Mouse (Mus musculus): Measurements from ENCODE around the gene Cebpb. TPM values are rescaled to one million over a fixed set of nuclear protein-coding genes. Genes with fewer than 3 reads are reported as not detected.

Gene Cebpb
- polyA plus RNA-seq, 1 experiment from 2014 or later: 14.0 TPM

DNA sequence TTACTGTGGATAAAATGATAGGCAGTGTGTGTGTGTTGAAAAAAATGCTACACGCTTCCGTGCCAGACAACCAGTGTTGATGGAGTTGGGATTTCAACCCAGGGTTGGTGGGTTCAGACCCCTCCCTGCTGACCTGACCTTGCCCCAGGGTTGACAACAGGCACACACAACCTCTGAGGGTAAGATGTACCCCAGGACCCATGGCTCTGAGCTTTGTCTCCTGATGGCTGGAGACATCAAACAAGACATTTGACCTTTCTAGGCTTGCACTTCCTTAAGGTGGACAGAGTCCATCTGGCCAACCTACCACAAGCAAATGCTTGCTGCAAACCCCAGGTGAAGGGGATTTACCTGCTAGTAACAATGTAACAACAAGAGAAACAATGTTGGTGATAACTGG lies 4.8 kb downstream of the Cebpb start:
- no peak overlapping the region for H3K4me2 ChIP-seq
- peaks cover 4% of the 10 kb centered on the region; the same call in 1 of the 2 replicates for H3K36me3 ChIP-seq (replicated peaks)
- H3K4me1 ChIP-seq (replicated peaks): peaks cover 46% of the 10 kb centered on the region
- H3K27ac ChIP-seq (replicated peaks): no peak overlapping the region
- no peak for ATAC-seq (ENCODE audit: insufficient read depth)
- no peaks in the 10 kb centered on the region for H3K9me3 ChIP-seq (replicated peaks)
- no peak overlapping the region for H3K9ac ChIP-seq
- H3K4me3 ChIP-seq (replicated peaks): no peak overlapping the region
- WGBS (ENCODE audit: insufficient replicate concordance): 74% methylated on average over 2 of the region's 2 CpGs
- peaks cover 34% of the 10 kb centered on the region for H3K27me3 ChIP-seq

GRCm38 (mm10) chr2:167694244-167694643 lies 5.5 kb downstream of the Cebpb start:
- Histone ChIP-seq H3K4me1 (replicated peaks) (peaks cover 46% of the 10 kb centered on the region), H3K4me2 (no peak overlapping the region), H3K27me3 (peaks cover 27% of the 10 kb centered on the region), H3K27ac (replicated peaks) (no peak overlapping the region), H3K36me3 (replicated peaks) (peaks cover 4% of the 10 kb centered on the region; the same call in 1 of the 2 replicates), H3K9me3 (replicated peaks) (no peaks in the 10 kb centered on the region), H3K4me3 (replicated peaks) (no peak overlapping the region), H3K9ac (no peak overlapping the region)
- WGBS (ENCODE audit: insufficient replicate concordance): 73% methylated on average over 1 of the region's 1 CpGs
- no peak for ATAC-seq (ENCODE audit: insufficient read depth)

GRCm38 (mm10) chr2:167694963-167695362 lies 6.2 kb downstream of the Cebpb start:
- H3K4me3 ChIP-seq (replicated peaks): no peak overlapping the region
- H3K9ac ChIP-seq: no peak overlapping the region
- no peak overlapping the region for H3K4me2 ChIP-seq
- H3K27me3 ChIP-seq: peaks cover 20% of the 10 kb centered on the region
- H3K4me1 ChIP-seq (replicated peaks): peaks cover 38% of the 10 kb centered on the region
- WGBS (ENCODE audit: insufficient replicate concordance): 76% methylated on average over 7 of the region's 7 CpGs
- H3K36me3 ChIP-seq (replicated peaks): peaks cover 4% of the 10 kb centered on the region; the same call in 1 of the 2 replicates
- ATAC-seq (ENCODE audit: insufficient read depth): no peak
- no peaks in the 10 kb centered on the region for H3K9me3 ChIP-seq (replicated peaks)
- no peak overlapping the region for H3K27ac ChIP-seq (replicated peaks)

DNA sequence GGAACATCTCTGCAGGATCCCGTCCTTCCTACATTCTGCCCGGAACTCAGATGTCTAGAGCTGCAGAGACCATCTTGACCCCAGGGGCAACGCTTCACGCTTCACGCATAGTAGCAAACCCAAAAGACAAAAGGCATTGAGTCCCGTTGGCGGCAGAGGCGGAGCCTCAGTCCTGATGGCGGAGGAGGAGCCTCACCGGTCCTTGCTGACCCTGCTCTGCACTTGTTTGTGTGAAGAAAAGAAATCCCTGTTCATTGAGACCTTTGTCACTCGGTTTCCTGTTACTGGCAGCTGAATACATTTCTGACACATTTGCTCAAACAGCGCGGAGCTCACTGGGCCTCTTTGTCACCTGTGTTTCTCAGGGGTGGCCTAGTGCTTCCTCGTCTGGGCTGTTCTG lies 6.8 kb downstream of the Cebpb start:
- Histone ChIP-seq H3K36me3 (replicated peaks) (peaks cover 4% of the 10 kb centered on the region; the same call in 1 of the 2 replicates), H3K27me3 (peaks cover 16% of the 10 kb centered on the region), H3K27ac (replicated peaks) (no peak overlapping the region), H3K9ac (no peak overlapping the region), H3K4me2 (no peak overlapping the region), H3K4me1 (replicated peaks) (peaks cover 36% of the 10 kb centered on the region), H3K4me3 (replicated peaks) (no peak overlapping the region), H3K9me3 (replicated peaks) (no peaks in the 10 kb centered on the region)
- WGBS (ENCODE audit: insufficient replicate concordance): 86% methylated on average over 14 of the region's 14 CpGs
- no peak for ATAC-seq (ENCODE audit: insufficient read depth)

- Histone ChIP-seq H3K27ac (replicated peaks) (no peak overlapping the region), H3K9ac (no peak overlapping the region), H3K4me3 (replicated peaks) (no peak overlapping the region), H3K27me3 (peaks cover 9% of the 10 kb centered on the region), H3K4me2 (no peak overlapping the region), H3K36me3 (replicated peaks) (peaks cover 4% of the 10 kb centered on the region; the same call in 1 of the 2 replicates), H3K9me3 (replicated peaks) (no peaks in the 10 kb centered on the region), H3K4me1 (replicated peaks) (peaks cover 31% of the 10 kb centered on the region)
- ATAC-seq (ENCODE audit: insufficient read depth): no peak
- WGBS (ENCODE audit: insufficient replicate concordance): 73% methylated on average over 7 of the region's 7 CpGs
These were observed 7.4 kb downstream of the Cebpb start for GRCm38 (mm10) chr2:167696143-167696542.

GRCm38 (mm10) chr2:167697902-167698301 lies 9.2 kb downstream of the Cebpb start:
- peak overlapping the region; percentile 48 for H3K4me2 ChIP-seq
- no peaks in the 10 kb centered on the region for H3K9me3 ChIP-seq (replicated peaks)
- H3K27ac ChIP-seq (replicated peaks): peak overlapping the region; percentile 67
- H3K4me3 ChIP-seq (replicated peaks): peak overlapping the region; percentile 15
- peak overlapping the region; percentile 21; the same call in 1 of the 2 replicates for H3K9ac ChIP-seq
- H3K36me3 ChIP-seq (replicated peaks): peaks cover 4% of the 10 kb centered on the region; the same call in 1 of the 2 replicates
- H3K4me1 ChIP-seq (replicated peaks): peaks cover 30% of the 10 kb centered on the region
- peak; percentile 63 for ATAC-seq (ENCODE audit: insufficient read depth)
- H3K27me3 ChIP-seq: no peaks in the 10 kb centered on the region
- 8% methylated on average over 5 of the region's 5 CpGs for WGBS (ENCODE audit: insufficient replicate concordance)

GRCm38 (mm10) chr2:167700018-167700417 lies 11.3 kb downstream of the Cebpb start:
- H3K27me3 ChIP-seq: no peaks in the 10 kb centered on the region
- no peaks in the 10 kb centered on the region for H3K36me3 ChIP-seq (replicated peaks)
- H3K4me2 ChIP-seq: no peak overlapping the region
- no peak overlapping the region for H3K9ac ChIP-seq
- no peaks in the 10 kb centered on the region for H3K9me3 ChIP-seq (replicated peaks)
- no peak overlapping the region for H3K4me3 ChIP-seq (replicated peaks)
- H3K27ac ChIP-seq (replicated peaks): no peak overlapping the region
- WGBS (ENCODE audit: insufficient replicate concordance): 56% methylated on average over 5 of the region's 5 CpGs
- peaks cover 30% of the 10 kb centered on the region for H3K4me1 ChIP-seq (replicated peaks)
- no peak for ATAC-seq (ENCODE audit: insufficient read depth)

GRCm38 (mm10) chr2:167701472-167701871 lies 12.8 kb downstream of the Cebpb start:
- H3K27me3 ChIP-seq: no peaks in the 10 kb centered on the region
- ATAC-seq (ENCODE audit: insufficient read depth): no peak
- WGBS (ENCODE audit: insufficient replicate concordance): 42% methylated on average over 5 of the region's 5 CpGs
- no peak overlapping the region for H3K4me3 ChIP-seq (replicated peaks)
- H3K9ac ChIP-seq: no peak overlapping the region
- peak overlapping the region; percentile 61 for H3K27ac ChIP-seq (replicated peaks)
- H3K36me3 ChIP-seq (replicated peaks): no peaks in the 10 kb centered on the region
- H3K4me2 ChIP-seq: 0 out of 2 replicates have a peak overlapping the region, but pooled peaks have one; percentile 27
- H3K9me3 ChIP-seq (replicated peaks): no peaks in the 10 kb centered on the region
- H3K4me1 ChIP-seq (replicated peaks): peaks cover 30% of the 10 kb centered on the region

GRCm38 (mm10) chr2:167702126-167702525 lies 13.4 kb downstream of the Cebpb start:
- Histone ChIP-seq H3K9ac (no peak overlapping the region), H3K4me2 (peak overlapping the region; percentile 27; the same call in 1 of the 2 replicates), H3K27ac (replicated peaks) (peak overlapping the region; percentile 61), H3K4me3 (replicated peaks) (no peak overlapping the region), H3K27me3 (no peaks in the 10 kb centered on the region), H3K36me3 (replicated peaks) (no peaks in the 10 kb centered on the region), H3K9me3 (replicated peaks) (no peaks in the 10 kb centered on the region), H3K4me1 (replicated peaks) (peaks cover 30% of the 10 kb centered on the region)
- 60% methylated on average over 6 of the region's 6 CpGs for WGBS (ENCODE audit: insufficient replicate concordance)
- no peak for ATAC-seq (ENCODE audit: insufficient read depth)

GRCm38 (mm10) chr2:167704409-167704808 lies 15.7 kb downstream of the Cebpb start:
- no peaks in the 10 kb centered on the region for H3K36me3 ChIP-seq (replicated peaks)
- 49% methylated on average over 4 of the region's 4 CpGs for WGBS (ENCODE audit: insufficient replicate concordance)
- no peaks in the 10 kb centered on the region for H3K27me3 ChIP-seq
- H3K9ac ChIP-seq: no peak overlapping the region
- no peak overlapping the region for H3K4me3 ChIP-seq (replicated peaks)
- peaks cover 13% of the 10 kb centered on the region; the same call in 1 of the 2 replicates for H3K4me1 ChIP-seq (replicated peaks)
- H3K27ac ChIP-seq (replicated peaks): no peak overlapping the region
- no peaks in the 10 kb centered on the region for H3K9me3 ChIP-seq (replicated peaks)
- no peak overlapping the region for H3K4me2 ChIP-seq
- no peak for ATAC-seq (ENCODE audit: insufficient read depth)

DNA sequence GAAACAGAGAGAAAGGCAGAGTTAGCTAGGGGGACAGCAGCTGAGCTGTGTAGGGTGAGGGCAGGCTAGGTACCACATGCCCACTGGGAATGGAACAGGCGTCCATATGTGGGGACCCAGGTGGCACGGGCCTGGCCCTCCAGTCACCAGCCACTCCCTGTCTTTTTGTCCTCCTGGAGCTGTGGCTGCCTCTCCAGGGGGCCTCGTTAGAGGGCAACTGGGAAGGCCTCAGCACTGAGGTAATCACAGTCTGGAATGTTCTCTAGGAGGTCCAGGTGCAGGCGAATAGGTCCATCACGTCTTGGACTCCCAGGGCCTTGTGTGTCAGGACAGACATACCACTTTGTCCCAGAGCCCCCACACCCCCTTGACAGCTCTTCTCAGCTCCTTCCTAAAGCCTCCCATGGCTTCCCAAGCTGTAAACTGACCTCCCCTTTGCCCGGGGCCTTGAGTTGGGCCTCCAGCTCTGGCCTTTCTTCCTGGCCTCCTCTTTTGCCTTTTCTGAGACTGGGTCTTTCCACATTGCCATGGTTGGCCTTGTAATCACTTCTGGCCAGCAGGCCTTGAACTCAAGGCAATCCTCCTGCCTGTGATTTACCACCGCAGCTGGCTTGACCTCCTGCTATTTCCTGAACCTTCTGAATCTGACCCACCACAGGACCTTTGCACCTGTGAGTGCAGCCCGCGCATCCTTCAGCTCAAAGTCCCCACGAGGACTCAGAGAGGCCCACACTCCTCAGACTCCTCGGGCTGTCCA lies 17.6 kb downstream of the Cebpb start:
- ATAC-seq (ENCODE audit: insufficient read depth): no peak
- Histone ChIP-seq H3K4me3 (replicated peaks) (no peak overlapping the region), H3K9ac (no peak overlapping the region), H3K9me3 (replicated peaks) (no peaks in the 10 kb centered on the region), H3K27me3 (no peaks in the 10 kb centered on the region), H3K36me3 (replicated peaks) (no peaks in the 10 kb centered on the region), H3K4me2 (no peak overlapping the region), H3K27ac (replicated peaks) (no peak overlapping the region), H3K4me1 (replicated peaks) (peaks cover 21% of the 10 kb centered on the region)
- WGBS (ENCODE audit: insufficient replicate concordance): 55% methylated on average over 11 of the region's 11 CpGs

All from liver, embryonic 15.5 days (tissue).